Mouse (Mus musculus) liver, embryonic 16.5 days (tissue): ENCODE measurements around the gene Ace2. TPM values are rescaled to one million over a fixed set of nuclear protein-coding genes. Genes with fewer than 3 reads are reported as not detected.

Source experiments
- ATAC-seq: fragments of 200-750 bp; cut with Nextera tagmentation; 2 replicates; pipeline ENCODE4 v1.8.0; 2017; ENCODE audit warnings: low read depth, mild to moderate bottlenecking, moderate number of reproducible peaks, moderate library complexity
- H3K27ac ChIP-seq: fragments of 300-500 bp; sonication (generic); 2 replicates; pipeline ENCODE4 v1.5.1; 2014; ENCODE audit warnings: mild to moderate bottlenecking, low read length
- H3K27me3 ChIP-seq: fragments of 300-500 bp; sonication (generic); 2 replicates; pipeline ENCODE4 v1.6.1; 2014; ENCODE audit warnings: low read depth, low read length, mixed read lengths; ENCODE audit not compliant: control insufficient read depth, insufficient read depth
- H3K36me3 ChIP-seq: fragments of 300-500 bp; sonication (generic); 2 replicates; pipeline ENCODE4 v1.6.1; 2014; ENCODE audit warnings: mild to moderate bottlenecking; ENCODE audit not compliant: control insufficient read depth, insufficient read depth
- H3K4me1 ChIP-seq: fragments of 300-500 bp; sonication (generic); 2 replicates; pipeline ENCODE4 v1.6.1; 2014; ENCODE audit warnings: low read depth, low read length, mixed read lengths; ENCODE audit not compliant: control insufficient read depth
- H3K4me2 ChIP-seq: fragments of 300-500 bp; sonication (generic); 2 replicates; pipeline ENCODE4 v1.6.1; 2014; ENCODE audit warnings: low read depth, low read length, mixed read lengths
- H3K4me3 ChIP-seq: fragments of 300-500 bp; sonication (generic); 2 replicates; pipeline ENCODE4 v1.5.1; 2014; ENCODE audit warnings: low read depth, mild to moderate bottlenecking, low read length
- H3K9ac ChIP-seq: fragments of 300-500 bp; sonication (generic); 2 replicates; pipeline ENCODE4 v1.6.1; 2014; ENCODE audit warnings: low read depth, low read length
- H3K9me3 ChIP-seq: fragments of 300-500 bp; sonication (generic); replicated peaks from 2 replicates; pipeline ENCODE4 v1.6.1; 2016; ENCODE audit warnings: low read length; ENCODE audit not compliant: control insufficient read depth
- WGBS: fragments of 180-500 bp; shearing (Covaris S2); extraction: QIAGEN DNeasy Blood & Tissue Kit; methylation state at CpG from one replicate; pipeline ENCODE4 v1.1.7; 2014; ENCODE audit not compliant: insufficient replicate concordance; 5-methylcytosine and 5-hydroxymethylcytosine counted together
- polyA plus RNA-seq: library from polyadenylated mRNA; unstranded; fragments of >200 nt; fragmentation: Nextera tagmentation; extraction: Ambion mirVana; gene quantifications from 2 replicates; pipeline ENCODE4 v1.2.1, GENCODE M21; 2015

The Ace2 gene
- polyA plus RNA-seq, 1 experiment from 2014 or later, result 0.84 TPM

DNA sequence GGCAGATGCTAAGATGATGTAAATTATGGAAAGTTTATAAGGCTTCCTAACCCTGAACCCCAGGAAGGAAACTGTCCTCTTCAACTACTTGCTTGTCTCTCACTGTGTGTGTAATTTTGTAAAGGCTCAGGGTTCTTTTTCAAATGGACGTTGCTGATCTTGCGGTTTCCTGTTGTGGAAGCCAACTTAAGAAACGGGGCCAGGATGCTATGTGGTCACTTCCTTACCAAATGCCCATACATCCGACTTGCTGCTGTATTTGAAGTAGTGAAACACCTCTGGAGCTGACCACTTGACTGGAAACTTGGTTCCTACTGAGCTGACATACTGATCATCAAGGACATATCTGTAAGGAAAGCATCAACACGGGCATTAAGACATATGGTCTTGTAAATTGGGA, 61.4 kb downstream of the Ace2 start:
- Histone ChIP-seq H3K4me2 (no peak overlapping the region), H3K27me3 (no peaks in the 10 kb centered on the region), H3K4me3 (no peak overlapping the region), H3K9me3 (no peaks in the 10 kb centered on the region), H3K4me1 (no peaks in the 10 kb centered on the region), H3K36me3 (no peaks in the 10 kb centered on the region), H3K9ac (no peak overlapping the region), H3K27ac (no peak overlapping the region)
- ATAC-seq, result no peak
- 38% methylated on average over 5 of the region's 5 CpGs for WGBS

DNA sequence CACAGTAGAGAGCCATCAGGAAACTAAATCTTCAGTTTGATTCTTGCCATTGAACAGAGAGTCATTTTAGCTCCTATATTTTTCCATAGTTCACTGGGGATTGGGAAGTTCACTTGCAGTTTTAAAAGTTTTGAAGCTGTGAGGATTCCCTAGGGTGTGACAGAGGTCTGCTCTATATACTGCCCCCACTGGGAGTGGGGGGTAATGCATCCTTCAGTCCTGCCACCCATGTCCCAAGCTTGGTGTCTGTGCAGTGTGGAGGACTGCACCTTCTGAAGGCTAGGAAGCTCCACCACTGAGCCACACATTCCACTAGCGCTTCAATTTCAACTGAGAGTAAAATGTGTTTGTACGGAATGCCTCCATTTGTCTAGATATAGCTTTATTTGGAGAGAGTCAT, 82.9 kb downstream of the Ace2 start:
- WGBS, result 54% methylated on average over 2 of the region's 2 CpGs
- no peak for ATAC-seq
- H3K27ac ChIP-seq, result no peak overlapping the region
- no peak overlapping the region for H3K4me2 ChIP-seq
- H3K36me3 ChIP-seq, result no peaks in the 10 kb centered on the region
- H3K4me3 ChIP-seq, result no peak overlapping the region
- no peaks in the 10 kb centered on the region for H3K9me3 ChIP-seq
- H3K27me3 ChIP-seq, result no peaks in the 10 kb centered on the region
- no peak overlapping the region for H3K9ac ChIP-seq
- H3K4me1 ChIP-seq, result no peaks in the 10 kb centered on the region

DNA sequence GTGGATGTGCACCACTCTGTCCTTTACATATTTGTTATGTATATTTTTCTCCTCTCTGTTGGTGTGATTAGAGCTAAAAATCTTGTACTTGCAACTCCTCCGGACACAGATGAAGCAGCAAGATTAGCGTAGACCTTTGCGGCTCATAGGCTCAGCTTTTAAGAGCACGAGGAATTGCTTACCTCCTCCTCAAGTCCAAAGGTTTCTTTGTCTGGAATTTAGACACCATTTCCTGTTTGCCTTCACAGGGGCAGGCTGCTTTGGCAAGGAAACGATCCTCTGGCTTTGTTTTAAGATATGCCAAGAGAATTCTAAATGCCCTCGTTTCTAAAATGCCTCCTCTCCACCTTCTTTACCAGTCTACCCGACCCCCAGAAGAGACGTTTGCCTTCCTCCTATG, 94.2 kb downstream of the Ace2 start:
- H3K27ac ChIP-seq, result no peak overlapping the region
- no peak for ATAC-seq
- WGBS, result 45% methylated on average over 8 of the region's 8 CpGs
- no peak overlapping the region for H3K9ac ChIP-seq
- no peak overlapping the region for H3K4me2 ChIP-seq
- no peaks in the 10 kb centered on the region for H3K9me3 ChIP-seq
- H3K36me3 ChIP-seq, result no peaks in the 10 kb centered on the region
- H3K4me3 ChIP-seq, result no peak overlapping the region
- no peaks in the 10 kb centered on the region for H3K4me1 ChIP-seq
- no peaks in the 10 kb centered on the region for H3K27me3 ChIP-seq

Other genes starting within 250 kb of the Ace2 start
- 5.4 and 5.5 TPM in 2 replicates for gene Ap1s2, start 230.3 kb upstream of the Ace2 start, polyA plus RNA-seq
- gene Zrsr2, start 180.7 kb upstream of the Ace2 start, polyA plus RNA-seq, result 11.0 and 12.7 TPM in 2 replicates
- gene Car5b, start 111.3 kb upstream of the Ace2 start, polyA plus RNA-seq, result 0.07 and 0.15 TPM in 2 replicates
- gene Siah1b, start 62.8 kb upstream of the Ace2 start, polyA plus RNA-seq, result 13.1 and 13.8 TPM in 2 replicates
- 1.3 and 1.6 TPM in 2 replicates for gene Cltrn, start 50.5 kb upstream of the Ace2 start, polyA plus RNA-seq
- gene Bmx, start 118.9 kb downstream of the Ace2 start, polyA plus RNA-seq, result 0.70 and 0.77 TPM in 2 replicates
- 20.3 and 20.4 TPM in 2 replicates for gene Pir, start 130.0 kb downstream of the Ace2 start, polyA plus RNA-seq
- 1.1 and 1.2 TPM in 2 replicates for gene Vegfd, start 234.0 kb downstream of the Ace2 start, polyA plus RNA-seq